Comparison of ENCODE assay signal across 8 mouse cellular contexts in the genomic region with DNA sequence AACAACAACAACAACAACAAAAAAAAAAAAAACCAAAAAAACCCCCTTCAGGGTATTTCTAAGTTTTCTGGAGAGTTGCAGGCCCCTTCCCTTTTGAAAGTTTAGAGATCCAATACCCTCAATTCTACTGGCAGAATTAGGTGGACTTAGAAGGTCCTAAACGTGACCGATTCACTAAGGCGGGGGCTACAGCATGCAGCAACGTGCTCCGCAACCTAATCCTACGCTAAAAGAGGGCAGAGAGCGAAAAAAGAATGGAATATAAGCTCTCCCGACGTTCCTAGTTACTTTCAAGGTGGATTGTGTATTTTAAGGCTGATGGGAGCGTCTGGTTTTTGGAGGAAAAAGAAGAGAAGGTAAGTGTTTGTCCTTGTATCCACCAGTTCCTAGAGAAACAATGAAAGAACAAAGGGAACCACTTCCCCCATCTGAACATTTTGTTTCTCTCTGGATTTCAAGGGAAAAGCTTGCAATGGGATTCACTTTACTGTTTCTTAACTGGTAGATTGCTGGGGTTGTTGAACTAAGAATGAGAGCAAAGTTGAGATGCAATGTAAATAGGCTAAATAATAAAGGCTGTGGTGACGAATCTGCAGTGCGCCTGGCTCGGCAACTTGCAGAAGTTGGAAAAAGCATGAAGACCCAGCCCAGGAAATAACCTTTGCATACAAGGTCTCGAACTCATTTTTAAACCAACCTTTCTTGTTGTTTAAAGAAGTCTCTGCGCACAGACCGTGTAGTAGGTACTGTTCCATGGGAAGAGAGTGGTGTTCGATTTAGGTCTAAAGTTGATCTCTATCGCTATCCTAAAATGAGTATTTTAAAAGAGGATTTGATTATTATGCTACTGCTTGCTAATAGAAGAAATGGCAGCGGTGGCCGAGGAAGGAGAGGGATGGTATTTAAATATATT. TPM values are rescaled to one million over a fixed set of nuclear protein-coding genes. Genes with fewer than 3 reads are reported as not detected.
DNase-seq lines count a peak whose midpoint lies in the region; ATAC-seq and TF ChIP-seq lines count a peak whose summit lies in the region.

A gene (plus strand): TSS at position 222 of the 913 bp plus-strand sequence.

- no peak for ATAC-seq in forebrain, postnatal 0 days
- ATAC-seq in hindbrain, embryonic 12.5 days (ENCODE audit: low FRiP score), result no peak
- no peak for ATAC-seq in neural tube, embryonic 12.5 days (ENCODE audit: low FRiP score, low read depth)

- H3K27me3 ChIP-seq in forebrain, postnatal 0 days (ENCODE audit: insufficient read depth, low read length), result no peaks in the 10 kb centered on the region
- no peaks in the 10 kb centered on the region for H3K27me3 ChIP-seq in hindbrain, embryonic 12.5 days
- H3K27me3 ChIP-seq in limb, embryonic 10.5 days (ENCODE audit: low read depth, poor library complexity, severe bottlenecking), result no peaks in the 10 kb centered on the region
- H3K27me3 ChIP-seq in neural tube, embryonic 12.5 days (replicated peaks), result no peaks in the 10 kb centered on the region

- no peak for TF ChIP-seq CTCF in forebrain, postnatal 0 days (IDR thresholded peaks at IDR 0.05; ENCODE audit: low read depth)

- no peaks in the 10 kb centered on the region for H3K9me3 ChIP-seq in forebrain, postnatal 0 days (ENCODE audit: low read length)
- H3K9me3 ChIP-seq in hindbrain, embryonic 12.5 days (replicated peaks), result no peaks in the 10 kb centered on the region
- H3K9me3 ChIP-seq in limb, embryonic 10.5 days (replicated peaks), result no peaks in the 10 kb centered on the region
- no peaks in the 10 kb centered on the region for H3K9me3 ChIP-seq in neural tube, embryonic 12.5 days

- DNase-seq in layer of hippocampus, adult 18-20 months (ENCODE audit: low spot score in 2 of 2), result no peak
- DNase-seq in layer of hippocampus, adult 9-10 months (ENCODE audit: low spot score), result no peak
- no peak for DNase-seq in adrenal gland, postnatal 14 days
- peak; percentile 55 for DNase-seq in forebrain, postnatal 0 days
- no peak for DNase-seq in limb, embryonic 10.5 days (ENCODE audit: low spot score)
- DNase-seq in adipocyte (ENCODE audit: low spot score), result no peak

- H3K4me3 ChIP-seq in forebrain, postnatal 0 days (ENCODE audit: low read depth, low read length), result peak within 1 kb of the TSS; percentile 69
- peak within 1 kb of the TSS; percentile 54 for H3K4me3 ChIP-seq in hindbrain, embryonic 12.5 days
- peak within 1 kb of the TSS; percentile 63 for H3K4me3 ChIP-seq in limb, embryonic 10.5 days
- peak within 1 kb of the TSS; percentile 56 for H3K4me3 ChIP-seq in neural tube, embryonic 12.5 days

- peak within 1 kb of the TSS; percentile 94 for H3K27ac ChIP-seq in forebrain, postnatal 0 days (ENCODE audit: low read depth, low read length)
- peak within 1 kb of the TSS; percentile 100 for H3K27ac ChIP-seq in hindbrain, embryonic 12.5 days
- H3K27ac ChIP-seq in limb, embryonic 10.5 days, result peak within 1 kb of the TSS; percentile 98
- peak within 1 kb of the TSS; percentile 100 for H3K27ac ChIP-seq in neural tube, embryonic 12.5 days

- H3K4me2 ChIP-seq in forebrain, postnatal 0 days (ENCODE audit: low read depth), result peak within 1 kb of the TSS; percentile 79
- peak within 1 kb of the TSS; percentile 95 for H3K4me2 ChIP-seq in hindbrain, embryonic 12.5 days (replicated peaks)
- peak within 1 kb of the TSS; percentile 96 for H3K4me2 ChIP-seq in neural tube, embryonic 12.5 days (replicated peaks)

- no peaks in the 10 kb centered on the region for H3K4me1 ChIP-seq in forebrain, postnatal 0 days (ENCODE audit: insufficient read depth)
- H3K4me1 ChIP-seq in hindbrain, embryonic 12.5 days, result peaks cover 32% of the 10 kb centered on the region
- peaks cover 55% of the 10 kb centered on the region for H3K4me1 ChIP-seq in limb, embryonic 10.5 days
- H3K4me1 ChIP-seq in neural tube, embryonic 12.5 days, result peaks cover 37% of the 10 kb centered on the region

- WGBS in forebrain, postnatal 0 days, result 10% methylated on average over 20 of the region's 20 CpGs
- under 1% methylated on average over 20 of the region's 20 CpGs for WGBS in hindbrain, embryonic 12.5 days
- under 1% methylated on average over 20 of the region's 20 CpGs for WGBS in limb, embryonic 10.5 days
- WGBS in neural tube, embryonic 12.5 days, result under 1% methylated on average over 20 of the region's 20 CpGs

- H3K36me3 ChIP-seq in forebrain, postnatal 0 days (ENCODE audit: insufficient read depth), result no peaks in the 10 kb centered on the region
- H3K36me3 ChIP-seq in hindbrain, embryonic 12.5 days, result no peaks in the 10 kb centered on the region
- no peaks in the 10 kb centered on the region for H3K36me3 ChIP-seq in limb, embryonic 10.5 days
- no peaks in the 10 kb centered on the region for H3K36me3 ChIP-seq in neural tube, embryonic 12.5 days

- H3K9ac ChIP-seq in forebrain, postnatal 0 days, result peak within 1 kb of the TSS; percentile 82
- H3K9ac ChIP-seq in hindbrain, embryonic 12.5 days, result peak within 1 kb of the TSS; percentile 96
- peak within 1 kb of the TSS; percentile 96 for H3K9ac ChIP-seq in neural tube, embryonic 12.5 days

RNA-seq across cellular contexts. Expression of the gene that starts here (rescaled TPM):
- 10 to 100 TPM; 51.7 to 59.6 TPM for total RNA-seq in layer of hippocampus, adult 18-20 months (2021)
- 39.1 and 56.4 TPM in 2 replicates for total RNA-seq in adrenal gland, postnatal 14 days (2021)
- 27.3 and 31.3 TPM in 2 replicates for total RNA-seq in forebrain, postnatal 0 days (2014; rRNA removed)
- polyA plus RNA-seq in forebrain, postnatal 0 days (2015; fragmentation: Nextera tagmentation; extraction: Ambion mirVana), result 15.9 and 27.4 TPM in 2 replicates
- polyA plus RNA-seq in hindbrain, embryonic 12.5 days (2016; fragmentation: Nextera tagmentation; extraction: Ambion mirVana), result 65.1 and 70.8 TPM in 2 replicates
- 56.9 and 65.3 TPM in 2 replicates for polyA plus RNA-seq in limb, embryonic 10.5 days (2016; fragmentation: Nextera tagmentation; extraction: Ambion mirVana)
- polyA plus RNA-seq in neural tube, embryonic 12.5 days (2016; fragmentation: Nextera tagmentation; extraction: Ambion mirVana), result 60.5 and 67.2 TPM in 2 replicates
